Mouse (Mus musculus): ENCODE data around the gene Inka2.
A peak's percentile ranks its signal among the peaks of the same experiment; 100 is the strongest.

DNA sequence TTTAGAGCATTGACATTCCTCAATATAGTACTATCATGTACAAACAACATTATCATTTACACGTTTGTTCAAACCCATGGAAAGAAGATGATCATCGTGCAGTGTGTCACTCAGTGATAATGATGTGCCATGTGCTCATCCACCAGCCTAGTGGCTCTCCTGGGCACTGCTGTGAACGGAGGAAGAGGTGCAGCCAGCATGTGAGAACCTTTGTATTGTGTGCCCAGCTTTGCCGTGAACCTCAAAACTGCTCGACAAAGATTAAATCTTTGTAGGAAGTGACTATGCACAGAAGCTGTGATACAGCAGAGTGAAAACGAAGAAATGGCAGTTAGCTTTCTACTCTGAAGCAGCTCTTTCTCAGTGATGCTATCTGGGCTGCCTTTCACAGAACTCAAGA lies 64.1 kb downstream of the Inka2 start:
- TF ChIP-seq POLR2A (IDR thresholded peaks at IDR 0.05; ENCODE audit: borderline replicate concordance, control insufficient read depth, low read depth, low read length) (no peak), CTCF (IDR thresholded peaks at IDR 0.05; ENCODE audit: control insufficient read depth, insufficient read depth, low read length) (peak; percentile 20; the same call in 1 of the 2 replicates)

Data from bone marrow, adult 2 months (tissue).